Mouse (Mus musculus) granulocyte monocyte progenitor cell, adult 5-6 weeks (primary cell): ENCODE measurements at regions not wholly inside any gene's neighbourhood (a gene's known extent, or its start where the extent isn't known, plus 50 kb on each side); places are given as distances from the start of the nearest gene placed in this dataset.
"Not testable (repeated sequence)": the region's sequence is repeated elsewhere in the genome, so short reads cannot be mapped to it uniquely, and the experiment has no call there.

Experiments
- ATAC-seq: replicated peaks from 2 replicates; pipeline ENCODE4 v1.8.0; 2016; ENCODE audit warnings: mild to moderate bottlenecking, moderate TSS enrichment, inconsistent platforms; ENCODE audit not compliant: poor library complexity, severe bottlenecking

DNA sequence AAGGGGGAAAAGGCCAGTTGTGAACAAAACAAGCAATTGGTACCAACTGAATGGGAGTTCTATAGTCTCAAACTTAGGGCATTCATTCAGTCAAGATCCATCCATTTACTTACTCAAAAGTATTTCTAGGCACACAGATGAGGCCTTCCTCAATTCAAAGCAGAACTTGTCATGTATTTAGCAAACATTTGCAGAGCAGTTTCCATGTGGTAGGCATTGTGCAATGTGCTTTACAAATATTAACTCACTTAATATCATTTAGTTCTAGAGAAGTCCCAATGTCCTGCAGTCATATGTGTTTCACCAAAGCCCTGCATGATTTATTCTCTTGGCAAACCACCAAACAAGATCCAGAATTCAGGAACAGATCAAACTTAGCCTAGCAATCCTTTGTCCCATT is 148.8 kb upstream of the Rps6ka3 start:
- ATAC-seq = peak; percentile 92

DNA sequence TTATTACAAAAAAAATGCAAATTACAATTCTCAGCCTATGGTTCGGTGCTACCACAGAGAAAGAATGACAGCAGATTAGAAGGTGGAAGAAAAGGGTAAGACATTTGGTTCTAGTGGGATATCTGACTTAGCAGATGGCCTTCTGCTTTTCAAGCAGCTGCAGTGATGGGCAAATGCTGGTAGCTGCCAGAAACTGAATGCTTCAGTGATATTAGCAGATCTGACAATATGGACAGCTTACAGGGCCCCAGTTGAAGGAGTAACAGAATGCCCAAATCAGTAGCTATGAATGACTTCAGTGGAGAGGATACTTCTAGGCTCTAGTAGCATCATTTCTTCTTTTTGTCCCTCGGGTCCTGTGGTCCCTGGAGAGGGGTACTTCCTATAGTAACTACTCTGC is 143.9 kb upstream of the Rps6ka3 start:
- ATAC-seq = no peak

DNA sequence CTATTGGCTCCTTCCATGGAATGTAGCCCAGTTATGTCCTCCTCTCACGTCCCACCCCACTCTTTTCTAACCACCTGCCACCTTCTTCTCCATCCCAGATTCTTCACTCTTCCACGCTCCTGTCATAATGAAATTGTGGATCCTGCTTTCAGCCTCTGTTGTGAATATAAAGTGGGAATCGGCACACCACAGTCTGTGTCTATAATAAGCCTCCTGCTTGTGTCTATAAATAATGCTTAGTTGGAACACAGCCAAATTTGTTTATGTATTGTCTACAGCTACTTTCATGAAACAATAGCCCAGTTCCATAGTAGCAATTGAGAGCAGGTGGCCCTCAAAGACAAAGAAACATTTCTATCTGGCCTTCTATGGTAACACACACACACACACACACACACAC is 137.5 kb upstream of the Rps6ka3 start:
- no peak for ATAC-seq

GRCm38 (mm10) chrX:159073533-159073932 is 136.6 kb upstream of the Rps6ka3 start:
- ATAC-seq = no peak

GRCm38 (mm10) chrX:159080508-159080907 is 129.6 kb upstream of the Rps6ka3 start:
- peak; percentile 98 for ATAC-seq

DNA sequence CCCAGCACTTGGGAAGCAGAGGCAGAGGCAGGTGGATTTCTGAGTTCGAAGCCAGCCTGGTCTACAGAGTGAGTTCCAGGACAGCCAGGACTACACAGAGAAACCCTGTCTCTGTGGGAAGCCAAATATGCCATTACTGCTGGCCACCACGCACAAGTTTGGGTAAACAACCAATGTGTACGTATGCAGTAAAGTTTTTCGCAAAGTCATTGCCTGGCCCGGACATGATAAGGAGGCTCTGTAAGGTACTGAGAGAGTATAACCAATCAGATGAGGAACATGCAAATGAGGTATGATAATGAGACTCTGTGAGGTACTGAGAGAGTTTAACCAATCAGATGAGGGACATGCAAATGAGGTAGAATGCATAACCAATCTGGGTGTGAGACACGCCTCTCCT is 99.5 kb upstream of the Rps6ka3 start:
- ATAC-seq = not testable (repeated sequence)

DNA sequence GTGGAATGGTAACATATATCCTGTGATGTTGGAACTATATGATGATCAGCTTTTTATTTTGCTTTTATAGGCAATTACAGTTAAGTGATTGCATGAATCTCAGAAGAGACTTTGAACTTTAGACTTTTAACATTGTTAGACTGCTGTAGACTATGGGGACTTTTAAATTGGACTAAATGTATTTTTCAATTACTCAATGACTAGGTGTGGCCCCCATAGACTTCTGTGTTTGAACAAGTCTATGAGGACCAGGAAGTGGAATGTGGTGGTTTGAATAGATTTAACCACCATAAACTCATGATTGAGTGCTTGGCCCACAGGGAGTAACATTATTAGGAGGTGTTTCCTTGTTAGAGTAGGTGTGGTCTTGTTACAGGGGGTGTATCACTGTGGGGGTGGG is 93.9 kb upstream of the Rps6ka3 start:
- ATAC-seq = no peak

- no peak for ATAC-seq
Observed at GRCm38 (mm10) chrX:159140554-159140953, 69.6 kb upstream of the Rps6ka3 start.

GRCm38 (mm10) chrX:159143278-159143677 is 66.8 kb upstream of the Rps6ka3 start:
- ATAC-seq = no peak

DNA sequence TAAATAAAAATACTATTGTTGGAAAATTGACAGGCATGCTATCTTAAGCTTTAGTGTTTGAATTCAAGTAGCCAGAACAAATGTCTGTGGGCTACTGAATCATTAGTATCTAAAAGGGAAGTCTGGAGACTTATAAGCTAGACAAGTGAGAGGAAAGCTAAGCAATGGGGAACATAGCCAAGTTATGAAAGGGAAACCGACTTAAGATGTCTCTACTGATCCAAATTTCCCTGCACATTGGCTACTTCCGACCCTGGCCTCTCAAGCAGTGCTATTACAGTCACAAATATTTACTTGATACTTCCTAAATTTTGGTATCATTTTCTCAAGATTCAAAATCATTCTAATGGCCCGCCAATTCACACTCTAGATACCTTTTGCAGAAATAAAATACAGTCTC is 65.4 kb upstream of the Rps6ka3 start:
- ATAC-seq = peak; percentile 89

- peak; percentile 96 for ATAC-seq
Observed at GRCm38 (mm10) chrX:159145212-159145611, 64.9 kb upstream of the Rps6ka3 start.

- ATAC-seq = peak; percentile 52; the same call in 1 of the 2 replicates
Observed at GRCm38 (mm10) chrX:159155786-159156185, 54.3 kb upstream of the Rps6ka3 start.

GRCm38 (mm10) chrX:159156976-159157375 is 53.1 kb upstream of the Rps6ka3 start:
- no peak for ATAC-seq

DNA sequence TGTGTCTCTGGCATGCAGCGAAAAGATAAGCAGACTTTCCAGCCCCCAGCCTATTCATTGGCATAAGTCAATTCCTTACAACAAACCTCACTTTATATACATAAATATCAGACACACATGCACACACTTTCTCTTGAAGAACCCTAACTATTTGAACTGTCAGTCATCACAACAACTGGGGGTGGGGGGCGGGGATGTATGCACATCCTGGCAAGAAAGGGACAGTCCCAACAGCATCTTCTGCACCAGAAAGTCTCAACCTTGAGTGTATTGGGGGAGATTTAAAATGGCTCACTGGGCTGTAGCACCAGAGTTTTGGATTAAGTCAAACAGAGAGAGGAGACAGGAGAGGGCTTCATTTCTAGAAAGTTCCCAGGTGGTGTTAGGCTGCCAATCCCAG is 50.4 kb upstream of the Rps6ka3 start:
- no peak for ATAC-seq
